Mouse (Mus musculus) gastrocnemius, postnatal 10 days (tissue): ENCODE data around the gene Mepce. TPM values are rescaled to one million over a fixed set of nuclear protein-coding genes. Genes with fewer than 3 reads are reported as not detected.
"Not testable (repeated sequence)": the region's sequence is repeated elsewhere in the genome, so short reads cannot be mapped to it uniquely, and the experiment has no call there.

Source experiments
- DNase-seq: peaks from one replicate; pipeline ENCODE4 v3.0.0; 2021; ENCODE audit warnings: mixed read lengths
- long read RNA-seq, 2 experiments: library from polyadenylated mRNA; stranded (forward); transcript quantifications; one replicate each; pipeline ENCODE4 v2.0.0; 2021
- total RNA-seq, 2 experiments: library from RNA; stranded (reverse); gene quantifications; 2 replicates each; pipeline ENCODE4 v1.2.3; 2021

Gene Mepce
- total RNA-seq = 10 to 100 TPM; 22.4 to 22.8 TPM
- long read RNA-seq, experiment 1, transcript Mepce-201 (4 exons, 3,128 nt) = major isoform, 9 of 9 reads
- long read RNA-seq, experiment 1, partial matches to known transcripts = 0 of 9 reads
- long read RNA-seq, experiment 1, other reads (novel, unspliced or antisense) = 0 of 9 reads
- long read RNA-seq, experiment 2, transcript Mepce-201 (4 exons, 3,128 nt) = major isoform, 13 of 14 reads
- long read RNA-seq, experiment 2, partial matches to known transcripts = 0 of 14 reads
- long read RNA-seq, experiment 2, other reads (novel, unspliced or antisense) = 1 of 14 reads

- peak; percentile 97 for DNase-seq
These were observed at the start of gene Mepce, which contains the start of gene Zcwpw1 for GRCm38 (mm10) chr5:137787151-137787928. TSS of gene Mepce (minus strand) at chr5:137787655. TSS of gene Zcwpw1 (plus strand) at chr5:137787798.

- DNase-seq = not testable (repeated sequence)
These were observed 49.7 kb upstream of the Mepce start for GRCm38 (mm10) chr5:137837110-137837509.

- DNase-seq = no peak
These were observed 49.2 kb upstream of the Mepce start for GRCm38 (mm10) chr5:137836611-137837010.

- peak; percentile 17 for DNase-seq
These were observed 48.6 kb upstream of the Mepce start, which contains the start of gene Pilra for GRCm38 (mm10) chr5:137835966-137836520. TSS of gene Pilra (minus strand) at chr5:137836281.

GRCm38 (mm10) chr5:137833500-137833899 is 46.0 kb upstream of the Mepce start:
- no peak for DNase-seq

- DNase-seq = no peak
These were observed 44.1 kb upstream of the Mepce start for GRCm38 (mm10) chr5:137831506-137831905.

- DNase-seq = no peak
These were observed 43.7 kb upstream of the Mepce start for GRCm38 (mm10) chr5:137831106-137831505.

DNA sequence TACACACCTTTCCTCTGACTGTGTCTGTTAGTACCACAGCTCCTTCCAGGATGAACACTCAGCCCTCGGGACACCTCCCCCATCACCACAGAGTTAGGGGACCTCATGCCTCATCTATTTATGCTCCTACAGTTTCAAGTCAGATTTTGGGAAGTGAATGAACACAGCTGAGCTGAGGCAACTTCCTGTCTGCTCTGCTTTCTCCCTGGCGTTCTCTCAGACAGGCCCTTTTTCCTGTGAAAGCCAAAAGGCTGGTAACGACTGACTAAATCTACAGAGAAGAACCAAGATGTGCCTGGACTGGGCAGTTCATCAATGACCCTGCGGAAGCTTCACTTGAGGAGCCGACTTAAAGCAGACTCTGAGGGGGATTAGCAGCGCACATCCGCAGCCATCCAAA is 42.8 kb upstream of the Mepce start:
- DNase-seq = no peak

GRCm38 (mm10) chr5:137828694-137829093 is 41.2 kb upstream of the Mepce start:
- DNase-seq = no peak

GRCm38 (mm10) chr5:137826421-137826820 is 39.0 kb upstream of the Mepce start:
- DNase-seq = no peak

GRCm38 (mm10) chr5:137825971-137826370 is 38.5 kb upstream of the Mepce start:
- DNase-seq = no peak

GRCm38 (mm10) chr5:137825030-137825429 is 37.6 kb upstream of the Mepce start:
- no peak for DNase-seq

GRCm38 (mm10) chr5:137823455-137824045 is 36.1 kb upstream of the Mepce start:
- no peak for DNase-seq

GRCm38 (mm10) chr5:137822602-137823001 is 35.1 kb upstream of the Mepce start:
- no peak for DNase-seq

DNA sequence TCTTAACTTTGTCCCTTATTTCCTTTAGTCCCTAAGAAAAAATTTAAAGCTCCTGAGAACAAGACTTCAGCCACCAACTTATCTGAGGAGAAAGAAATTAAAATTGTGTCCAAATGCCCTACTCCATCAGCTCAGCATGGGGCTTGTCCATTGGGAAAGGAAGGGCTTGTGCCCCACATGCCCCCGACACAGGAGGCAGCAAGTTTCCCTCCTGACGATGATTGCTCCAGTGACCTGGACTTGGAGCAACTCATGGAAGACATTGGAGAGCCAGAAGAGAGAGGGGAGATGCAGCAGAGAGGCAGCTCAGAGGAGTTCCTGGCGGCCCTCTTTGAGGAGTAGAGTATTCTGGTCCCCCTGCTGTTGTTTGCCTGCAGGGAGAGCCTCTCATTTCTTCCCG is 34.7 kb upstream of the Mepce start:
- no peak for DNase-seq

DNA sequence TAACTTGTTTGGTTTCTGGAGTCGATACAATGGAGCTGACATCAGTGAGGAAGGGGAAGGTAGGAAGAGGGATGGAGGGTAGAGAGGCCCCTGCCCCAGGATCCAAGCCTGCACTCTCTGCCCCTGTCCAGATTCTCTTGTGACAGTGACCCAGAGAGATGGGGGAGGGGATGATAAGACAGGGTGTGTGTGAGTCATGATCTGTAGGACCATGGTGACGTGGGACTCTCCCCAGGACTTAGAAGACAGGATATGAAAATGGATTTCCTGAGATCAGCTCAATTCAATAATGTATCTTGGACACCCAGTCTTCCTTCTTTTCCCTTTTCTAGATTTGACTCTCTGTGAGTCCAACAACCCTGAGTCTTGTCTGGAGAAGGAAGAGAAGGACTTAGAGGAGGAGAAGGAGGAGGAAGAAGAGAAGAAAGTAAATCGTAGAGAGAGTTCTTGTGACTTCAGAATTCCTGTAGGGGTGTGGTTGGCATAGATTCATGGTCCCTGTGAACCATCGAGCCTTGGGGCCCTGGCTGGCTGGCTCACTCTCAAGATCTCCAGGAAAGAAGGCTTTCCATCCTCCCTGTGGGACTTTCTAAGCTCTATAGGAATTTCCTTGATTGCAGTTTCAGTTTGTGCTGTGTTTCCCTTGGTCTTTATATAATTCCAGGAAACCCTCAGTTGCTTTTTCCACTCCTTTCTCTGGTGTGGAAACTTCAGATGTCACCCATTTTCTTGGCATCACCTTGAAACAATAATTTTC is 30.2 kb upstream of the Mepce start:
- no peak for DNase-seq

GRCm38 (mm10) chr5:137808316-137808715 is 20.9 kb upstream of the Mepce start:
- no peak for DNase-seq

DNA sequence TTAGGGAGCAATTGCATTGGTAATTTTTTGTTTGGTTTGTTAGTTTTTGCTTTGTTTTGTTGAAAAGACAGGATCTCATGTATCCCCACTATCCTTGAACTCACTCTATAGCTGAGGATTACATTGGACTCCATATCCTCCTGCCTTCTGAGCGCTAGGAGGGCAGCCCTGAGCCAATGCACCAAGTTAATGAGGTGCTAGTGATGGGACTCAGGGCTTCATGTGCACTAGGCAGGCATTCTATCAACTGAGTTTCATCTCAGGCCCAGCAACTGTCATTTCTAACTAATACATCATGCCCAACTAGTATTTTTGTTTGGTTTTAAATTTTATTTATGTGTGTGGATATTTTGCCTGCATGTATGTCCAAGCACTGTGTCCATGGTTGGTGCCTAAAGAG is 18.7 kb upstream of the Mepce start:
- no peak for DNase-seq

DNA sequence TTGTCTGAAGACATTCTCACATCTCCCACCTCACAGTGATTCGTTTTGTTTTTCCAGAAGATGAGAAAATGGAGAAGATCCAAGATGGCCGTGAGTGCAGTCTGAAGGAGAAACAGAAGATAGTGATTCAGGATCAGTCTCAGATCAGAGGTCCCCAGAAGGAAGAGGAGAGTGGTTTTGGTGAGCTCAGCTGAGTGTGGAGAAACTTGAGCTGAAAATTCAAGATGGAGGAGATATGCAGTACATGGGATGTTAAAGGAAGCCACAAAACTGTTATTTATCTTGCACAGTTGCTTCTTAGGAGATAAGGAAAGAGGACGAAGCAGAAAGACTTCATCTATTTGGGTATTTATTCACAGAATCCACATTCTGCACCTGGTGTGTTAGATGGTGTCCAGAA is 13.5 kb upstream of the Mepce start:
- DNase-seq = no peak

- DNase-seq = no peak
These were observed 9.2 kb upstream of the Mepce start for GRCm38 (mm10) chr5:137796606-137797005.

DNA sequence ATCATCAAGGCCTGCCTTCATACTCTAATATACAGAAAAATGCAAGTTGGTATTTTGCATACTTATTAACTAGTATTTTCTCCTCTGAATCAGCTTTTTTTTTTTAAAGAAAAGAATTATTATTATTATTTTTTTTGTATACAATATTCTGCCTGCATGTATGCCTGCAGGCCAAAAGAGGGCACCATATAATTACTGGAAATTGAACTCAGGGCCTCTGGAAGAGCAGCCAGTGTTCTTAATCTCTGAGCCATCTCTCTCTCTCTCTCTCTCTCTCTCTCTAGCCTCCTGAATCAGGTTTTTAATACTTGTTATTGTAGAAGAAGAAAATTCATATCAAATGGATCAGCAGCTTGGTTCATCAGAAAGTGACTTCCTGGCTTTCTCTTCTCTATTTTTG is 4.1 kb upstream of the Mepce start:
- DNase-seq = no peak

- DNase-seq = no peak
These were observed 1.6 kb upstream of the Mepce start for GRCm38 (mm10) chr5:137788946-137789531.
